Mouse (Mus musculus): ENCODE measurements at regions not wholly inside any gene's neighbourhood (a gene's known extent, or its start where the extent isn't known, plus 50 kb on each side); places are given as distances from the start of the nearest gene placed in this dataset.
A peak's percentile ranks its signal among the peaks of the same experiment; 100 is the strongest.

DNA sequence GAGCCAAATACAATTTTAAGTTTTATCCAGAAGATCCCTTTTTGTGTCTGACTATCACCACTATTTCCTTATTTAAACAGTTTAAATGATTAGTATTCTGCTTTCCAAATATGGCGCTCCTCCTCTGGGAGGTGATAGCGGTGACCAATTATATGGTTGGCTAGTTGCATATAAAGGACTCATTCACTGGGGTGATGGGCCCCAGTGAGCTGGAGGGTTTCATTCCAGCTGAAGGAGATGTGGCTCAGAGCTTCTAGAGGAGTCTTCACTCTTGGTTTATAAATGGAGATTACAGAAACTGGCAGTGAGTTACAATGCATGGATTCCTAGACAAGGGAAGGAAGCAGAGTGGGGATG lies 50.7 kb upstream of the Gm7361 start:
- no peak for DNase-seq

DNA sequence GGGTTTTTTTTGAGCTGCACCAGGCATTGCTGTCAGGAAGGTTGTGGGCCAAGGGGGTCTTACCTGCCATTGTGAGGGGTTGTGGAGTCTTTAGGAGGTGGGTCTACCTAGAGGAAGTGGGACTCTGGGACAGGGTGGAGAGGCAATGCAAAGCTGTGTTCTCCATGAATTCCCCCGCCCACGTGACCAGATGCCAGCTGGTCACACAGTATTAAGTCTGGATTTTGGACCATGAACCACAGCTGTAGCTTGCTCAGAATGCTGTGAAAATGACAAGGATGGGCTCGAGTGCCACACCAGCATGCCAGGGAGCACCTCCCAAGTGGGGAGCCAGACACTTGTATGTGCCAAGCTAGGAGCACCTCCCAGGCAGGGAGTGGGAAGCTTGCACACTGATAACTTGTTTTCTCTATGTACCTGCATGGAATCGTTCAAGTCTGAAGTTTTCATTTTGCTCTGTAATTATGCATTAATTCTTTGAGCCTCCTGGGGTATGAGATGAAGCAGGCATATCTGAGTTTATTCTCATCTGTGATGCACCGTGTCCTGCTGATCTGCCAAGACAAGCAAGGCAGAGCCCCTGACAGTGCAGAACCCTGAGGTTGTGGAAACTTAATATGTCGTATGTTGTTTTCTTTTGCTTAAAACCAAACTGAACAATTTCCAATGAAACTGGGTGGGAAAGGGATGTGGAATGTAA lies 51.3 kb upstream of the Gm7361 start:
- DNase-seq = no peak

DNA sequence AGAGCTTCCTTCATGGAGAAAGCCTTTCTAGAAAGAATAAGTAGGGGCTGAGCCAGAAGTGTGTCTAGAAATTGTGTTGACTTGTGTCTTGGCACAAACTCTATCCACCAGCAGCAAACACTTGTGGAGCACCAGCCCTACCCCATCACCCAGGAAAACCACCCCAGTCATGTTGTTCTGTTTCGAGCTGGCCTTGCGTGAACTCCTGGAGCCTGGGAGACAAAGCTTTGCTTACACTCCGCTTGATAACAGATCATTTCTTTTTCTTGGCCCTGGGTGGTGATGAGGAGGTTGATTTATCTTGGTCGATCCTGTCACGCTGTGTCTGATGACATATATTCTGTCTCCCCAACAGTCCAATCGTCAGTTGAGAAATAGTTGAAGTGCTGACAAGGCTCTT lies 55.0 kb upstream of the Gm7361 start:
- no peak for DNase-seq

DNA sequence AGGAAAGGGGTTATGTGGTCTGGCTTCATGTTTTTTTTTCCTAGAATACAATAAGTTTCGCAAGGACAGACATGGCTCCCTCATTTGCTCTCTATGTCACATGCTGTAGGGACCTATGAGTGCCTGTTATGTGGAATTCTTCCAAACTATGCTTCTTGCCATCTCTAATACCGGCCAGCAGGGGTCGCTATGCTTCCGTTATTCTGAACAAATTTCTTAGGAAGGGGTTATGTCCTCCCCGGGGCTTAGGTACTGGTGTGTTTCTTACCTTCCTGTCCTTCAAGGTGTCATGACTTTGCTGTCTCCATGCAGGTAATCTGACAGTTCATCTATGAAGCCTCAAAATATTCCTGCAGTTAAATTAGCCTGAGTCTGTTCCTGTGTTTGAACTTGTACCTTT lies 68.1 kb upstream of the Gm7361 start:
- peak; percentile 36 to 45 for DNase-seq

DNA sequence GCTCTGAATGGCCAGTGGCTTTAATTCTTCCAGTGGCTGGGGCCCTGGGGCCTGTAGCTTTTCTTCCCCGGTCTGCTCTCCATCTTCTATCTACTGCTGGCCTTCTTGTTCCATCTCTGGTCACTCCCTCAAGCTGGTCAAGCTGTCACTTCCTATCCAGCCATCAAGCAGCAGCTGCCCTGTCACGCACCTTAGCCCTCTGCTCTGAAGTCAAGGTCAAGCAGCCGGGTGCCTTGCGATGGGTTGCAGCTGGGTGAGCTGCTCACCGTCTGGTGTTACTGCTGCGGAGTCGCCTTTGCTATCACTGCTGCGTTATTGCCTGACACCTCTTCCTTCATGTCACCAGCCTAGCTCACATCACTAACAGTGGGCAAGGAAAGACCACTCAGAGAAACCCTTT lies 66.0 kb upstream of the Gm10220 start:
- DNase-seq = no peak

DNA sequence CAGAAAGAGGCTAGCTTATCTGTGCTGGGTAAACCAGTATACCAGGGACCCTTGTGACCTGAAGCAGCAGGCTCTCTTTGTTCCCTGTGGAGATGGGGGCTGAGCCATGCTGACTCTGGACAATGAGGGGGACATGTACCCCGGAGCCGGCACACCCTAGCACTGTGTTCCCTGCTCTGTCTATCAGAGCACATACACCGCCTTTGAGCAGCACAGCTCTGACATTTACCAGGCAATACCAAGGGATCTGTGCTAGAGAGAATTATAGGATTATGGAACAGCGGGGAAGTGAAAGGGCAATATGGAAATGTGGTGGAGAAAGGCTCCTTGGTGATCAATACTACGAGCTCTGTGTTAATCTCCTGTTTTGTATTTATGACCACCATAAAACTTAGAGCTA lies 64.2 kb upstream of the Gm10220 start:
- no peak for DNase-seq

DNA sequence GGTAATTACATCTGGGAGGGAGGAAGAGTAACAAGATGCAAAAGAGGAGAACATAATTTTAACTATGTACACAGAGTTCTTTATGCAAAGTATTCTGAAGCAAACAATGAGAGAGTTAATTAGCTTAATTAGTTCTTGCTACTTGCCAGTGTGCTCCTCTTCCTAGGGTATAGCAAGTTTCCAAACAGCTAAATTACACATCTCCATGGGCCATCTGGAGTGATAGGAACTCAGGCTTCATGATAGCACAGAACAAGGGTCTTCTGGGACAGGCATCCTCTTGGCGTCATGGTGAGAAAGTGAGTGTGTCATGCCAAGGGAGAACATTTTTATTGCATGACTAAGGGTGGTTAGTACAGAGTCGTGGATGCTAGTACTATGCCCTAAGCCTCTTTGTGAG lies 54.8 kb upstream of the Gm10220 start:
- no peak for DNase-seq

DNA sequence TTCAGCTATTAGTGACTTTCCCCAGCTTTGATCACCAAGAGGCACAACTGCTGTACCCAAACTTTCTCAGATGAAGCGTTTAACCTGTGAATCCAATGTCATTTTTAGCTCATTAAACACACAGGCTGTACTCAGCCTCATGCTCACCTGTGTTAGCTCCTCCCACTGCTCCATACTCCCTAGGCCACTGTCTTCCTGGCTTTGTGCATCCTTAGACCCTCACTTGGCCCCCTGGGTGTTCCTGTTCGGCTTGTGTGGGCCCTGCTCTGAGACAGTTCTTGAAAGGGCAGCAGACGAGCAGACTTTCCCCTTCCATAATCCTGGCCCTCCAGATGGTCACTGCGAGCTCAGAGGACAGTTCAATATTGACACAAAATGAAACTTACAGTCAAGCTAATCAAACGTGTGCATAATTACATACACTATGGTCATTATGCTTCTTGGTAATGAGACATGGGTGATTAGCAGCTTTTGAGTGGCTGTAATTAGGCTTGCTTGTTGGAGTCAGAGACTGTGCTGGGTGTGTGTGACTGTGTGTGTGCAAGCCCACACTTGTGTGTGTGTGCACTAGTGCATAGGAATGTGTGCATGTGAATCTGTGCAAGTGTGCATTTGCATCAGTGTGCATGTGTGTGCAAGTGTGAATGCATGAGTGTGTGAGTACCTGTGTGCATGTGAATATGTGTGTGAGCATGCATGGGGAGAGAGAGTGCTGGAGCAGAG lies 50.6 kb upstream of the Gm10220 start:
- no peak for DNase-seq

DNA sequence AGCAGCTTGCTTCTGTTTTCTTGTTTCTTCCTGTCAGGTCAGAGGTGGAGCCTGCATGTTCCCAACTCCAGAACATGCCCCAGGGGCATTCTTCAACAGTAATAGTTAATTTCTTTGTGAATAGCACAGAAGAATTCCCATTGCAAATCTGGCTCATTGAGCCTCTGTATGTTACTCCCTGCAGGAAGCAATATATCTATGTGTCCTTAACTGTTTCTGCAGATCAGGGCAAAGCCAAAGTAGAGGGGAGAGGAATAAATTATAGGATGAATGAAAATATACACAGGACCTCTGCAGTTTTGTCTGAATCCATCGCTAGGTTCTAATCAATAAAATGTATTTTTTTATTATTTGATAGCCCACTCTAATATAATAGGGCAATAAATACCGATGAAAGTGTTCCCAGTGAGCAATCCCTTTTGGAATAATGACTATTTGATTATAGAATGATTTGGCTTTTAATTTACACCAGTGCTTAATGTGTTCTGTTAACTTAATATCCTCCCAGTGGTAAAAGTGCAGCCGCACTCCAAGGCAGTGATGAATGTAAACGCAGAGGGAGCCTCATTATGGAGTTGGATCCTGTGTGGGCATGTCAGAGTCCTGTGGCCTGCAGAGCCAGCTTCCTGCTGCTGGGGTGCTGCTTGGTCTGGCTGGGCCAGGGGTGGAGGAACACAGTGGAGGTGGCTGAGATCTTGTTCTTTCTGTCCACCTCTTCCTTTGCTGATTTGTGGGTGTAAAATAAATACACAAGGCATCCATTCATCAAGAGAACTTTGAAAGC lies 49.7 kb upstream of the Gm10220 start:
- no peak for DNase-seq

Data from cerebellum, postnatal 14 days (tissue).